ENCODE assay signal across 15 mouse cellular contexts in the genomic region with DNA sequence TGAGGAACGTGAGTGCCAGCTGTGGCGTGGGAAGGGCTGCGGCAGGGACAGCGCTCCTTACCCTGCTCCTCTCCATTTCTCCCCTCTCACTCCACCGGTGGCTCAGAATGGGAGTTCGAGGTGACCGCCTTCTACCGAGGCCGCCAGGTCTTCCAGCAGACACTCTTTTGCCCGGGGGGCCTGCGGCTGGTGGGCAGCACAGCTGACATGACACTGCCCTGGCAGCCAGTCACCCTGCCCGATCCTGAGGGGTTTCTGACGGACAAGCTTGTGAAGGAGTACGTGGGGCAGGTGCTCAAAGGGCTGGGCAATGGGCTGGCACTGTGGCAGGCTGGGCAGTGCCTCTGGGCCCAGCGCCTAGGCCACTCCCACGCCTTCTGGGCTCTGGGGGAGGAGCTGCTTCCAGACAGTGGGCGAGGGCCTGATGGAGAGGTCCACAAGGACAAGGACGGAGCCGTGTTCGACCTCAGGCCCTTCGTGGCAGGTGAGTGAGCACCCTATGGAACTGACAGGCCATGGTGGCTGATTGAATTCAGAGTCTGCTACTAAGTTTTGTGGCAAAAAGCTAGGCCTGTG. TPM values are rescaled to one million over a fixed set of nuclear protein-coding genes. Genes with fewer than 3 reads are reported as not detected.
A peak's percentile ranks its signal among the peaks of the same experiment; 100 is the strongest.
DNase-seq lines count a peak whose midpoint lies in the region; ATAC-seq and TF ChIP-seq lines count a peak whose summit lies in the region.
"Had no signal": no experiment of that assay in that cellular context is flagged by ENCODE, and none has a peak within 500 bp of the region (broad histone marks: within the 10 kb centered on the region; RNA-seq: fewer than 3 reads in every experiment).

No protein-coding gene starts in this region.

- H3K9ac ChIP-seq in heart, postnatal 0 days (replicated peaks; ENCODE audit: low read depth, low read length) = no peak overlapping the region
- H3K9ac ChIP-seq in lung, postnatal 0 days (replicated peaks; ENCODE audit: low read depth) = no peak overlapping the region
- H3K9ac ChIP-seq in limb, embryonic 15.5 days = no peak overlapping the region
- H3K9ac ChIP-seq: heart, embryonic 15.5 days; limb, embryonic 12.5 days had no signal

- TF ChIP-seq CTCF in heart, postnatal 0 days (IDR thresholded peaks at IDR 0.05; ENCODE audit: low read depth) = no peak
- no peak for TF ChIP-seq CTCF in lung, postnatal 0 days (IDR thresholded peaks at IDR 0.05)

- 73% methylated on average over 21 of the region's 21 CpGs for WGBS in heart, postnatal 0 days
- 78% methylated on average over 21 of the region's 21 CpGs for WGBS in lung, postnatal 0 days
- 80% methylated on average over 21 of the region's 21 CpGs for WGBS in limb, embryonic 15.5 days

- peaks cover 50% of the 10 kb centered on the region for H3K36me3 ChIP-seq in heart, postnatal 0 days (replicated peaks; ENCODE audit: control insufficient read depth, insufficient read depth, low read length)
- peaks cover 35% of the 10 kb centered on the region for H3K36me3 ChIP-seq in lung, postnatal 0 days (ENCODE audit: insufficient read depth, low read length)
- H3K36me3 ChIP-seq in limb, embryonic 15.5 days = peaks cover 63% of the 10 kb centered on the region

- H3K4me3 ChIP-seq in heart, postnatal 0 days (ENCODE audit: low read depth, low read length) = no peak overlapping the region
- H3K4me3 ChIP-seq in lung, postnatal 0 days (ENCODE audit: low read depth, low read length) = no peak overlapping the region
- no peak overlapping the region for H3K4me3 ChIP-seq in limb, embryonic 15.5 days
- H3K4me3 ChIP-seq: heart, embryonic 15.5 days had no signal

- DNase-seq in adrenal gland, adult 2 months = peak; percentile 45
- DNase-seq in adrenal gland, postnatal 25 days = no peak
- DNase-seq in heart, postnatal 0 days (ENCODE audit: low spot score) = no peak
- DNase-seq in heart, postnatal 4 days = no peak
- peak; percentile 19 for DNase-seq in lung, postnatal 0 days (ENCODE audit: low spot score)
- DNase-seq in lung, postnatal 10 days = no peak
- no peak for DNase-seq in yolk sac, embryonic 10.5 days (ENCODE audit: low spot score)
- DNase-seq: cerebellum, postnatal 36 days; retina, postnatal 1 day; thymus, adult 2 months had no signal

- TF ChIP-seq EP300 in heart, postnatal 0 days (IDR thresholded peaks at IDR 0.05; ENCODE audit: low read depth) = no peak
- TF ChIP-seq EP300 in lung, postnatal 0 days (IDR thresholded peaks at IDR 0.05) = no peak

- H3K4me2 ChIP-seq in heart, postnatal 0 days (ENCODE audit: low read depth, low read length) = no peak overlapping the region
- H3K4me2 ChIP-seq in lung, postnatal 0 days (replicated peaks; ENCODE audit: low read depth, low read length) = no peak overlapping the region
- no peak overlapping the region for H3K4me2 ChIP-seq in limb, embryonic 15.5 days

- no peaks in the 10 kb centered on the region for H3K9me3 ChIP-seq in heart, postnatal 0 days (replicated peaks; ENCODE audit: control insufficient read depth, low read length)
- no peaks in the 10 kb centered on the region for H3K9me3 ChIP-seq in lung, postnatal 0 days (ENCODE audit: low read length)
- no peaks in the 10 kb centered on the region for H3K9me3 ChIP-seq in limb, embryonic 15.5 days
- H3K9me3 ChIP-seq: heart, embryonic 15.5 days; limb, embryonic 12.5 days had no signal

- H3K27me3 ChIP-seq in heart, postnatal 0 days (ENCODE audit: control insufficient read depth, insufficient read depth, low read length) = no peaks in the 10 kb centered on the region
- no peaks in the 10 kb centered on the region for H3K27me3 ChIP-seq in lung, postnatal 0 days (replicated peaks; ENCODE audit: insufficient read depth, low read length)
- no peaks in the 10 kb centered on the region for H3K27me3 ChIP-seq in limb, embryonic 15.5 days
- H3K27me3 ChIP-seq: heart, embryonic 15.5 days; limb, embryonic 12.5 days had no signal

- no peak for ATAC-seq in heart, postnatal 0 days (ENCODE audit: insufficient read depth, low read depth)
- ATAC-seq in lung, postnatal 0 days = no peak
- ATAC-seq in limb, embryonic 15.5 days (ENCODE audit: insufficient number of reproducible peaks, low FRiP score, low TSS enrichment, low read depth) = no peak
- ATAC-seq: intestine, embryonic 16.5 days had no signal

- 0 out of 2 replicates have a peak overlapping the region, but pooled peaks have one; percentile 18 for H3K27ac ChIP-seq in heart, postnatal 0 days (ENCODE audit: low read depth)
- H3K27ac ChIP-seq in lung, postnatal 0 days (ENCODE audit: low read length) = no peak overlapping the region
- H3K27ac ChIP-seq in limb, embryonic 15.5 days = peak overlapping the region; percentile 14; the same call in 1 of the 2 replicates
- H3K27ac ChIP-seq: limb, embryonic 12.5 days; macrophage had no signal

- peaks cover 17% of the 10 kb centered on the region for H3K4me1 ChIP-seq in heart, postnatal 0 days (ENCODE audit: control insufficient read depth, insufficient read depth)
- H3K4me1 ChIP-seq in lung, postnatal 0 days (ENCODE audit: insufficient read depth, low read depth, low read length) = peaks cover 10% of the 10 kb centered on the region
- H3K4me1 ChIP-seq in limb, embryonic 15.5 days = peaks cover 37% of the 10 kb centered on the region

RNA-seq across cellular contexts. Expression of gene Bcl2l12, which starts 2.1 kb away (rescaled TPM):
- total RNA-seq in adrenal gland, adult 2 months (2021) = 10 to 100 TPM; 20.1 to 20.3 TPM
- polyA plus RNA-seq in adrenal gland, adult 2 months (2012; rRNA removed) = 40.4 and 50.3 TPM in 2 replicates
- 18.7 and 24.4 TPM in 2 replicates for total RNA-seq in adrenal gland, postnatal 25 days (2021)
- 20.3 and 22.0 TPM in 2 replicates for total RNA-seq in heart, postnatal 0 days (2014; rRNA removed; ENCODE audit: low replicate concordance)
- polyA plus RNA-seq in heart, postnatal 0 days (2015; fragmentation: Nextera tagmentation; extraction: Ambion mirVana) = 25.5 and 27.5 TPM in 2 replicates
- total RNA-seq in heart, postnatal 4 days (2021) = 10 to 100 TPM; 21.7 to 25.2 TPM
- polyA plus RNA-seq in lung, postnatal 0 days (2015; fragmentation: Nextera tagmentation; extraction: Ambion mirVana) = 29.0 and 33.2 TPM in 2 replicates
- polyA plus RNA-seq in limb, embryonic 15.5 days (2015; fragmentation: Nextera tagmentation; extraction: Ambion mirVana) = 58.8 and 59.4 TPM in 2 replicates

RNA-seq across cellular contexts. Expression of gene Irf3, which starts 3.2 kb away (rescaled TPM):
- 100 to 1,000 TPM; 105 to 130 TPM for total RNA-seq in adrenal gland, adult 2 months (2021)
- polyA plus RNA-seq in adrenal gland, adult 2 months (2012; rRNA removed) = 93.3 and 98.1 TPM in 2 replicates
- 138 and 151 TPM in 2 replicates for total RNA-seq in adrenal gland, postnatal 25 days (2021)
- 31.7 and 61.1 TPM in 2 replicates for total RNA-seq in heart, postnatal 0 days (2014; rRNA removed; ENCODE audit: low replicate concordance)
- polyA plus RNA-seq in heart, postnatal 0 days (2015; fragmentation: Nextera tagmentation; extraction: Ambion mirVana) = 44.8 and 51.7 TPM in 2 replicates
- total RNA-seq in heart, postnatal 4 days (2021) = 10 to 100 TPM; 42.0 to 43.0 TPM
- 90.4 and 96.5 TPM in 2 replicates for polyA plus RNA-seq in lung, postnatal 0 days (2015; fragmentation: Nextera tagmentation; extraction: Ambion mirVana)
- 101 and 105 TPM in 2 replicates for polyA plus RNA-seq in limb, embryonic 15.5 days (2015; fragmentation: Nextera tagmentation; extraction: Ambion mirVana)

RNA-seq across cellular contexts. Expression of gene Prmt1, which starts 14.3 kb away (rescaled TPM):
- total RNA-seq in adrenal gland, adult 2 months (2021) = 100 to 1,000 TPM; 166 to 234 TPM
- 101 and 122 TPM in 2 replicates for polyA plus RNA-seq in adrenal gland, adult 2 months (2012; rRNA removed)
- 177 and 221 TPM in 2 replicates for total RNA-seq in adrenal gland, postnatal 25 days (2021)
- total RNA-seq in heart, postnatal 0 days (2014; rRNA removed; ENCODE audit: low replicate concordance) = 152 and 173 TPM in 2 replicates
- 271 and 300 TPM in 2 replicates for polyA plus RNA-seq in heart, postnatal 0 days (2015; fragmentation: Nextera tagmentation; extraction: Ambion mirVana)
- total RNA-seq in heart, postnatal 4 days (2021) = 100 to 1,000 TPM; 306 to 324 TPM
- polyA plus RNA-seq in lung, postnatal 0 days (2015; fragmentation: Nextera tagmentation; extraction: Ambion mirVana) = 146 and 159 TPM in 2 replicates
- polyA plus RNA-seq in limb, embryonic 15.5 days (2015; fragmentation: Nextera tagmentation; extraction: Ambion mirVana) = 408 and 429 TPM in 2 replicates

RNA-seq across cellular contexts. Expression of gene Scaf1, which starts 15.5 kb away (rescaled TPM):
- 10 to 100 TPM; 72.0 to 83.7 TPM for total RNA-seq in adrenal gland, adult 2 months (2021)
- 117 and 121 TPM in 2 replicates for polyA plus RNA-seq in adrenal gland, adult 2 months (2012; rRNA removed)
- 86.4 and 99.4 TPM in 2 replicates for total RNA-seq in adrenal gland, postnatal 25 days (2021)
- 37.8 and 38.9 TPM in 2 replicates for total RNA-seq in heart, postnatal 0 days (2014; rRNA removed; ENCODE audit: low replicate concordance)
- polyA plus RNA-seq in heart, postnatal 0 days (2015; fragmentation: Nextera tagmentation; extraction: Ambion mirVana) = 15.9 and 17.9 TPM in 2 replicates
- 10 to 100 TPM; 78.5 to 80.3 TPM for total RNA-seq in heart, postnatal 4 days (2021)
- 18.1 and 20.5 TPM in 2 replicates for polyA plus RNA-seq in lung, postnatal 0 days (2015; fragmentation: Nextera tagmentation; extraction: Ambion mirVana)
- 34.8 TPM in 2 replicates for polyA plus RNA-seq in limb, embryonic 15.5 days (2015; fragmentation: Nextera tagmentation; extraction: Ambion mirVana)

RNA-seq across cellular contexts. Expression of gene Rras, which starts 17.1 kb away (rescaled TPM):
- 100 to 1,000 TPM in 1 of 2 experiments, 10 to 100 TPM in 1; 93.7 to 118 TPM for total RNA-seq in adrenal gland, adult 2 months (2021)
- polyA plus RNA-seq in adrenal gland, adult 2 months (2012; rRNA removed) = 161 and 176 TPM in 2 replicates
- 94.0 and 102 TPM in 2 replicates for total RNA-seq in adrenal gland, postnatal 25 days (2021)
- 38.4 and 62.0 TPM in 2 replicates for total RNA-seq in heart, postnatal 0 days (2014; rRNA removed; ENCODE audit: low replicate concordance)
- polyA plus RNA-seq in heart, postnatal 0 days (2015; fragmentation: Nextera tagmentation; extraction: Ambion mirVana) = 85.7 and 90.0 TPM in 2 replicates
- total RNA-seq in heart, postnatal 4 days (2021) = 10 to 100 TPM; 71.2 to 73.4 TPM
- 160 TPM in 2 replicates for polyA plus RNA-seq in lung, postnatal 0 days (2015; fragmentation: Nextera tagmentation; extraction: Ambion mirVana)
- 44.9 and 49.1 TPM in 2 replicates for polyA plus RNA-seq in limb, embryonic 15.5 days (2015; fragmentation: Nextera tagmentation; extraction: Ambion mirVana)

Comparison
In these comparisons a context has a peak if more than half of its experiments do, and no peak if none do; other contexts are left out.
1. DNase-seq: peak in adrenal gland, adult 2 months (single experiment) and lung, postnatal 0 days (single experiment); none in adrenal gland, postnatal 25 days (single experiment), heart, postnatal 0 days (single experiment), heart, postnatal 4 days (single experiment), lung, postnatal 10 days (single experiment) and yolk sac, embryonic 10.5 days (single experiment).